Mouse (Mus musculus) megakaryocyte, embryonic 14.5 days (primary cell): ENCODE results near the gene Tmbim4.

Source experiments
- FLI1 ChIP-seq: IDR thresholded peaks from 2 replicates; pipeline ENCODE4 v1.6.1; 2012; ENCODE audit warnings: low read length, inconsistent platforms, mixed read lengths
- GATA1 ChIP-seq: IDR thresholded peaks from 3 replicates; pipeline ENCODE4 v1.6.1; 2012; ENCODE audit warnings: mixed read lengths, low read length, inconsistent platforms, borderline replicate concordance

DNA sequence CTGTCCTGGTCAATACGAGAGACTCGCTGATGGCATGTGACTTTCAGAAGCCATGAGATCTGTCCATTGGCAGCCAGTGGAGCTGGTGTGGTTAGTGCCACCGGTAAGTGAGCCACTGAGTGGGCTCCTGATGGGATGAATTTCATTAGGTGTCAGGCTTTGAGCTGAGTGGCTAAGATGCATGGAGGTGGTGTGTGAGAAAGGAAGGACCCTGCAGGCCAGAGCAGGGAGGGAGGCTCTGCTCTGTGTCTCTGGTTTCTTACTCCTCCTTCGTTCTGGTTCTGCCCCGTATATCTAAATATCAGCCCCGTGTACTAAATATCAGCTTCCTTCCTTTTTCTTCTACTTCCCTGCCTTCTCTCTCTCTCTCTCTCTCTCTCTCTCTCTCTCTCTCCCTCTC lies 69.9 kb downstream of the Tmbim4 start:
- TF ChIP-seq GATA1 (no peak), FLI1 (no peak)
